Mouse (Mus musculus): Measurements from ENCODE around the gene Snrk.

- TF ChIP-seq POLR2A (IDR thresholded peaks at IDR 0.05; ENCODE audit: low read depth, low read length) (no peak), CTCF (conservative IDR thresholded peaks at IDR 0.05; ENCODE audit: insufficient read depth, insufficient read length, low read depth, low read length) (no peak)
Observed at GRCm38 (mm10) chr9:122109553-122110225, 7.4 kb upstream of the Snrk start.

Measured in kidney, adult 2 months (tissue).